Mouse (Mus musculus) liver, embryonic 11.5 days (tissue): ENCODE data around the gene Ncapd2. TPM values are rescaled to one million over a fixed set of nuclear protein-coding genes. Genes with fewer than 3 reads are reported as not detected.

Experiments used
- ATAC-seq: fragments of 200-750 bp; cut with Nextera tagmentation; replicated peaks from 2 replicates; pipeline ENCODE4 v1.8.0; 2017; ENCODE audit warnings: moderate number of reproducible peaks, mild to moderate bottlenecking, moderate TSS enrichment, moderate library complexity; ENCODE audit not compliant: low FRiP score
- DNase-seq: peaks from one replicate; pipeline ENCODE4 v3.0.0-alpha.2; 2017; ENCODE audit warnings: low spot score
- H3K27ac ChIP-seq: fragments of 300-500 bp; sonication (generic); 2 replicates; pipeline ENCODE4 v1.5.1; 2014; ENCODE audit warnings: mild to moderate bottlenecking, low read depth, low read length, control low read depth
- H3K27me3 ChIP-seq: fragments of 300-500 bp; sonication (generic); replicated peaks from 2 replicates; pipeline ENCODE4 v1.6.1; 2014; ENCODE audit warnings: low read length, mixed read lengths; ENCODE audit not compliant: control insufficient read depth, insufficient read depth
- H3K36me3 ChIP-seq: fragments of 300-500 bp; sonication (generic); 2 replicates; pipeline ENCODE4 v1.6.1; 2014; ENCODE audit warnings: mild to moderate bottlenecking, low read length, moderate library complexity, mixed read lengths; ENCODE audit not compliant: control insufficient read depth, insufficient read depth
- H3K4me1 ChIP-seq: fragments of 300-500 bp; sonication (generic); replicated peaks from 2 replicates; pipeline ENCODE4 v1.6.1; 2014; ENCODE audit warnings: low read length, mixed read lengths; ENCODE audit not compliant: control insufficient read depth, insufficient read depth
- H3K4me2 ChIP-seq: fragments of 300-500 bp; sonication (generic); 2 replicates; pipeline ENCODE4 v1.6.1; 2014; ENCODE audit warnings: mild to moderate bottlenecking, control low read depth, moderate library complexity
- H3K4me3 ChIP-seq: fragments of 300-500 bp; sonication (generic); 2 replicates; pipeline ENCODE4 v1.5.1; 2014; ENCODE audit warnings: low read depth, low read length, control low read depth
- H3K9ac ChIP-seq: fragments of 300-500 bp; sonication (generic); 2 replicates; pipeline ENCODE4 v1.6.1; 2014; ENCODE audit warnings: low read depth, low read length, control low read depth
- H3K9me3 ChIP-seq: fragments of 300-500 bp; sonication (generic); 2 replicates; pipeline ENCODE4 v1.6.1; 2016; ENCODE audit warnings: low read length, inconsistent platforms, mixed read lengths; ENCODE audit not compliant: control insufficient read depth
- WGBS: fragments of 180-500 bp; shearing (Covaris S2); extraction: QIAGEN DNeasy Blood & Tissue Kit; methylation state at CpG from one replicate; pipeline ENCODE4 v1.1.7; 2014; 5-methylcytosine and 5-hydroxymethylcytosine counted together
- microRNA-seq: library from miRNA; unstranded; fragments of <30 nt; microRNA quantifications from one replicate; pipeline ENCODE4, GENCODE M21; 2017; ENCODE audit warnings: borderline number of aligned reads
- polyA plus RNA-seq: library from polyadenylated mRNA; unstranded; fragments of >200 nt; fragmentation: Nextera tagmentation; extraction: Ambion mirVana; gene quantifications from 2 replicates; pipeline ENCODE4 v1.2.1, GENCODE M21; 2014

Gene Ncapd2
- polyA plus RNA-seq, 1 experiment from 2014 or later = 158 TPM

- peak within 1 kb of the TSS; percentile 93 for H3K4me3 ChIP-seq
- H3K27ac ChIP-seq = peak within 1 kb of the TSS; percentile 86
- WGBS = under 1% methylated on average over 65 of the region's 66 CpGs
- ATAC-seq (peak; percentile 92), DNase-seq (peak; percentile 95)
- no peaks in the 10 kb centered on the region for H3K27me3 ChIP-seq
- peak within 1 kb of the TSS; percentile 92 for H3K9ac ChIP-seq
- H3K4me1 ChIP-seq = peaks cover 9% of the 10 kb centered on the region
- H3K4me2 ChIP-seq = peak within 1 kb of the TSS; percentile 94
- peaks cover 34% of the 10 kb centered on the region for H3K36me3 ChIP-seq
- no peaks in the 10 kb centered on the region for H3K9me3 ChIP-seq
These were observed 60.0 kb downstream of the Ncapd2 start, which contains the start of gene Nop2 for GRCm38 (mm10) chr6:125131302-125132156. Gene Nop2, plus strand, starts transcription at chr6:125131909.

- ATAC-seq (no peak), DNase-seq (no peak)
- H3K4me3 ChIP-seq = no peak overlapping the region
- peaks cover 31% of the 10 kb centered on the region for H3K36me3 ChIP-seq
- H3K27ac ChIP-seq = no peak overlapping the region
- 89% methylated on average over 20 of the region's 20 CpGs for WGBS
- H3K4me2 ChIP-seq = no peak overlapping the region
- H3K27me3 ChIP-seq = no peaks in the 10 kb centered on the region
- H3K9ac ChIP-seq = no peak overlapping the region
- H3K9me3 ChIP-seq = no peaks in the 10 kb centered on the region
- H3K4me1 ChIP-seq = peaks cover 9% of the 10 kb centered on the region
These were observed 61.6 kb downstream of the Ncapd2 start for GRCm38 (mm10) chr6:125129710-125130402.

- H3K4me1 ChIP-seq = peaks cover 7% of the 10 kb centered on the region; the same call in 1 of the 2 replicates
- no peaks in the 10 kb centered on the region for H3K27me3 ChIP-seq
- H3K9me3 ChIP-seq = no peaks in the 10 kb centered on the region
- no peak overlapping the region for H3K9ac ChIP-seq
- ATAC-seq (no peak), DNase-seq (no peak)
- no peak overlapping the region for H3K27ac ChIP-seq
- H3K4me2 ChIP-seq = no peak overlapping the region
- WGBS = 92% methylated on average over 12 of the region's 12 CpGs
- H3K36me3 ChIP-seq = peaks cover 31% of the 10 kb centered on the region
- H3K4me3 ChIP-seq = no peak overlapping the region
These were observed 62.8 kb downstream of the Ncapd2 start for GRCm38 (mm10) chr6:125128724-125129123.

GRCm38 (mm10) chr6:125119387-125119786, 72.1 kb downstream of the Ncapd2 start:
- WGBS = 94% methylated on average over 8 of the region's 8 CpGs
- no peaks in the 10 kb centered on the region for H3K27me3 ChIP-seq

More at GRCm38 (mm10) chr6:125119387-125119786, 72.1 kb downstream of the Ncapd2 start:
- no peak overlapping the region for H3K4me3 ChIP-seq
- H3K4me2 ChIP-seq = no peak overlapping the region
- no peak overlapping the region for H3K9ac ChIP-seq
- no peak overlapping the region for H3K27ac ChIP-seq
- H3K9me3 ChIP-seq = no peaks in the 10 kb centered on the region
- no peak for ATAC-seq
- H3K4me1 ChIP-seq = no peaks in the 10 kb centered on the region
- DNase-seq = no peak
- H3K36me3 ChIP-seq = peaks cover 74% of the 10 kb centered on the region

Small RNAs within 50 kb of the gene (microRNA-seq; reads per million reads assigned to microRNA genes)
- gene Mir3098 (2.5 reads per million), gene Mir8113 (not detected)

Other genes with a start within 250 kb of the Ncapd2 start
- gene Cops7a, start 226.2 kb downstream of the Ncapd2 start, polyA plus RNA-seq = 147 and 159 TPM in 2 replicates
- gene Pianp, start 195.0 kb downstream of the Ncapd2 start, polyA plus RNA-seq = 0.30 and 0.40 TPM in 2 replicates
- 7.6 and 7.9 TPM in 2 replicates for gene Zfp384, start 182.6 kb downstream of the Ncapd2 start, polyA plus RNA-seq
- gene Ing4, start 151.9 kb downstream of the Ncapd2 start, polyA plus RNA-seq = 60.0 and 63.8 TPM in 2 replicates
- 6.0 and 7.4 TPM in 2 replicates for gene Acrbp, start 142.0 kb downstream of the Ncapd2 start, polyA plus RNA-seq
- gene Lpar5, start 123.8 kb downstream of the Ncapd2 start, polyA plus RNA-seq = 2.6 and 3.2 TPM in 2 replicates
- 62.5 and 71.6 TPM in 2 replicates for gene Chd4, start 95.7 kb downstream of the Ncapd2 start, polyA plus RNA-seq
- gene Nop2, start 59.8 kb downstream of the Ncapd2 start, polyA plus RNA-seq = 114 and 125 TPM in 2 replicates
- 7.7 and 9.9 TPM in 2 replicates for gene Iffo1, start 46.5 kb downstream of the Ncapd2 start, polyA plus RNA-seq
- gene Gapdh, start 25.2 kb downstream of the Ncapd2 start, polyA plus RNA-seq = 2,450 and 2,526 TPM in 2 replicates
- gene Mrpl51, start 100 bp upstream of the Ncapd2 start, polyA plus RNA-seq = 287 and 311 TPM in 2 replicates
- 1.7 and 2.3 TPM in 2 replicates for gene Vamp1, start 23.9 kb upstream of the Ncapd2 start, polyA plus RNA-seq
- 4.0 TPM in 2 replicates for gene Tapbpl, start 40.2 kb upstream of the Ncapd2 start, polyA plus RNA-seq
- 2.7 and 3.2 TPM in 2 replicates for gene Cd27, start 45.3 kb upstream of the Ncapd2 start, polyA plus RNA-seq
- 0.12 TPM in 1 of 2 replicates, not detected in the other for gene Tuba3a, start 94.3 kb upstream of the Ncapd2 start, polyA plus RNA-seq
- gene Ltbr, start 122.2 kb upstream of the Ncapd2 start, polyA plus RNA-seq = 30.1 and 34.7 TPM in 2 replicates
- gene Scnn1a, start 129.0 kb upstream of the Ncapd2 start, polyA plus RNA-seq = 0.55 and 0.74 TPM in 2 replicates
- gene Tnfrsf1a, start 157.7 kb upstream of the Ncapd2 start, polyA plus RNA-seq = 37.0 and 38.0 TPM in 2 replicates
- 0.30 and 0.35 TPM in 2 replicates for gene Plekhg6, start 189.1 kb upstream of the Ncapd2 start, polyA plus RNA-seq